Mouse (Mus musculus): ENCODE measurements around the gene Nme2. TPM values are rescaled to one million over a fixed set of nuclear protein-coding genes. Genes with fewer than 3 reads are reported as not detected.

Nme2 gene
- polyA plus RNA-seq, 1 experiment = 107 TPM

GRCm38 (mm10) chr11:93911603-93912002, 44.5 kb downstream of the Nme2 start:
- 81% methylated on average over 3 of the region's 3 CpGs for WGBS
- DNase-seq = no peak
- Histone ChIP-seq H3K4me1 (ENCODE audit: control insufficient read depth, insufficient read depth, low read length) (no peaks in the 10 kb centered on the region), H3K4me3 (replicated peaks; ENCODE audit: extremely low read depth, low read depth, low read length) (no peak overlapping the region)
- TF ChIP-seq POLR2A (IDR thresholded peaks at IDR 0.05; ENCODE audit: borderline replicate concordance, extremely low read depth, low read depth, low read length) (no peak), CTCF (IDR thresholded peaks at IDR 0.05; ENCODE audit: insufficient read depth, low read length) (no peak)

- Histone ChIP-seq H3K4me1 (ENCODE audit: control insufficient read depth, insufficient read depth, low read length) (no peaks in the 10 kb centered on the region), H3K4me3 (replicated peaks; ENCODE audit: extremely low read depth, low read depth, low read length) (no peak overlapping the region)
- DNase-seq = no peak
- WGBS = 73% methylated on average over 9 of the region's 9 CpGs
- TF ChIP-seq CTCF (IDR thresholded peaks at IDR 0.05; ENCODE audit: insufficient read depth, low read length) = no peak
- no peak for TF ChIP-seq POLR2A (IDR thresholded peaks at IDR 0.05; ENCODE audit: borderline replicate concordance, extremely low read depth, low read depth, low read length)
Measured at GRCm38 (mm10) chr11:93908829-93909228, 47.2 kb downstream of the Nme2 start.

- Histone ChIP-seq H3K4me3 (replicated peaks; ENCODE audit: extremely low read depth, low read depth, low read length) (no peak overlapping the region), H3K4me1 (ENCODE audit: control insufficient read depth, insufficient read depth, low read length) (no peaks in the 10 kb centered on the region)
- TF ChIP-seq CTCF (IDR thresholded peaks at IDR 0.05; ENCODE audit: insufficient read depth, low read length) (no peak), POLR2A (IDR thresholded peaks at IDR 0.05; ENCODE audit: borderline replicate concordance, extremely low read depth, low read depth, low read length) (no peak)
- no peak for DNase-seq
- 56% methylated on average over 3 of the region's 3 CpGs for WGBS
Measured at GRCm38 (mm10) chr11:93907839-93908238, 48.2 kb downstream of the Nme2 start.

- Histone ChIP-seq H3K4me3 (replicated peaks; ENCODE audit: extremely low read depth, low read depth, low read length) (no peak overlapping the region), H3K4me1 (ENCODE audit: control insufficient read depth, insufficient read depth, low read length) (no peaks in the 10 kb centered on the region)
- TF ChIP-seq CTCF (IDR thresholded peaks at IDR 0.05; ENCODE audit: insufficient read depth, low read length) (no peak), POLR2A (IDR thresholded peaks at IDR 0.05; ENCODE audit: borderline replicate concordance, extremely low read depth, low read depth, low read length) (no peak)
- DNase-seq = no peak
- WGBS = 82% methylated on average over 4 of the region's 4 CpGs
Measured at GRCm38 (mm10) chr11:93906834-93907233, 49.2 kb downstream of the Nme2 start.

Other genes starting within 250 kb of the Nme2 start
- gene Utp18, start 70.5 kb downstream of the Nme2 start, polyA plus RNA-seq (2012; rRNA removed) = 2.5 and 3.6 TPM in 2 replicates
- 2.7 and 4.8 TPM in 2 replicates for gene Mbtd1, start 70.4 kb downstream of the Nme2 start, polyA plus RNA-seq (2012; rRNA removed)
- gene Gm20390, start 12.0 kb upstream of the Nme2 start, polyA plus RNA-seq (2012; rRNA removed) = 8.2 and 8.5 TPM in 2 replicates
- 42.7 and 73.7 TPM in 2 replicates for gene Nme1, start 12.3 kb upstream of the Nme2 start, polyA plus RNA-seq (2012; rRNA removed)
- 23.1 and 33.9 TPM in 2 replicates for gene Spag9, start 39.8 kb upstream of the Nme2 start, polyA plus RNA-seq (2012; rRNA removed)

Measured in lung, adult 2 months (tissue).